Mouse (Mus musculus): Measurements from ENCODE around the gene Unc93a2. TPM values are rescaled to one million over a fixed set of nuclear protein-coding genes. Genes with fewer than 3 reads are reported as not detected.
"Not testable (repeated sequence)": the region's sequence is repeated elsewhere in the genome, so short reads cannot be mapped to it uniquely, and the experiment has no call there.

Gene Unc93a2
- polyA plus RNA-seq, 1 experiment = not detected

GRCm38 (mm10) chr17:7332745-7333144, 52.5 kb downstream of the Unc93a2 start:
- not testable (repeated sequence) for H3K27ac ChIP-seq (ENCODE audit: insufficient read depth, low read length); H3K4me1 ChIP-seq (ENCODE audit: control insufficient read depth, insufficient read depth, low read length); H3K4me3 ChIP-seq (ENCODE audit: insufficient read depth, low read length)

- not testable (repeated sequence) for H3K27ac ChIP-seq (ENCODE audit: insufficient read depth, low read length); H3K4me3 ChIP-seq (ENCODE audit: insufficient read depth, low read length); H3K4me1 ChIP-seq (ENCODE audit: control insufficient read depth, insufficient read depth, low read length)
These were observed 58.8 kb downstream of the Unc93a2 start for GRCm38 (mm10) chr17:7326415-7326814.

GRCm38 (mm10) chr17:7324346-7324745, 60.9 kb downstream of the Unc93a2 start, which contains the start of gene Tcp10a:
Tcp10a (plus strand) TSS chr17:7324646.
- not testable (repeated sequence) for H3K4me1 ChIP-seq (ENCODE audit: control insufficient read depth, insufficient read depth, low read length); H3K4me3 ChIP-seq (ENCODE audit: insufficient read depth, low read length); H3K27ac ChIP-seq (ENCODE audit: insufficient read depth, low read length)

- not testable (repeated sequence) for H3K4me3 ChIP-seq (ENCODE audit: insufficient read depth, low read length); H3K4me1 ChIP-seq (ENCODE audit: control insufficient read depth, insufficient read depth, low read length); H3K27ac ChIP-seq (ENCODE audit: insufficient read depth, low read length)
These were observed 65.5 kb downstream of the Unc93a2 start for GRCm38 (mm10) chr17:7319789-7320188.

- not testable (repeated sequence) for H3K4me3 ChIP-seq (ENCODE audit: insufficient read depth, low read length); H3K4me1 ChIP-seq (ENCODE audit: control insufficient read depth, insufficient read depth, low read length)
These were observed 69.4 kb downstream of the Unc93a2 start for GRCm38 (mm10) chr17:7315693-7316382.

More at GRCm38 (mm10) chr17:7315693-7316382, 69.4 kb downstream of the Unc93a2 start:
- H3K27ac ChIP-seq (ENCODE audit: insufficient read depth, low read length) = not testable (repeated sequence)

Other genes starting within 250 kb of the Unc93a2 start
- 45.2 and 48.3 TPM in 2 replicates for gene Rps6ka2, start 215.3 kb downstream of the Unc93a2 start, polyA plus RNA-seq (2012; rRNA removed)
- 0.06 TPM in 1 of 2 replicates, not detected in the other for gene Tcp10a, start 60.8 kb downstream of the Unc93a2 start, polyA plus RNA-seq (2012; rRNA removed)
- not detected in 2 replicates for gene Ttll2, start 32.8 kb downstream of the Unc93a2 start, polyA plus RNA-seq (2012; rRNA removed)
- gene Gm49630, start 13.5 kb downstream of the Unc93a2 start, polyA plus RNA-seq (2012; rRNA removed) = not detected in 2 replicates

Measured in cortical plate, adult 2 months (tissue).